Mouse (Mus musculus): Measurements from ENCODE around the gene D17H6S53E. TPM values are rescaled to one million over a fixed set of nuclear protein-coding genes. Genes with fewer than 3 reads are reported as not detected.

The D17H6S53E gene
- polyA plus RNA-seq, 1 experiment from 2014 or later: 14.7 TPM

DNA sequence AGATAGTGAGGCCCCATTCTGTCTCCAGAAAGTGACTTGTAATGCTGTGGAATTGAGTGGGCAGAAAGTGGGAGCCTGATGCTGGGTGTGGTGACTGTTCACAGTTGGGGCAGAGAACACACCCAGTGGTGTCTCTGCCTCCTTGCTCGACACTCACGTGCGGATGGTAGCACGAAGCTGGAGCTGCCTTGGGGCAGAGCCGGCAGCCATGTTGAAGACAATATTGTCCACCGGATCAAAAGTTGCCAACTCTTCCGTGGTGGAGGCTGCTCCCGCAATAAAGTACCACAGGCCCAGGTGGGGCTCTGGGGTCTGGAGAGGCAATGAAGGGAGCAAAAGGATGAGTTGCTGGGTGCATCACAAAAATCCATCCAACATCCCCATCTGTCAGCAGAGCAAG lies 4.9 kb downstream of the D17H6S53E start:
- DNase-seq (ENCODE audit: low spot score): no peak

DNA sequence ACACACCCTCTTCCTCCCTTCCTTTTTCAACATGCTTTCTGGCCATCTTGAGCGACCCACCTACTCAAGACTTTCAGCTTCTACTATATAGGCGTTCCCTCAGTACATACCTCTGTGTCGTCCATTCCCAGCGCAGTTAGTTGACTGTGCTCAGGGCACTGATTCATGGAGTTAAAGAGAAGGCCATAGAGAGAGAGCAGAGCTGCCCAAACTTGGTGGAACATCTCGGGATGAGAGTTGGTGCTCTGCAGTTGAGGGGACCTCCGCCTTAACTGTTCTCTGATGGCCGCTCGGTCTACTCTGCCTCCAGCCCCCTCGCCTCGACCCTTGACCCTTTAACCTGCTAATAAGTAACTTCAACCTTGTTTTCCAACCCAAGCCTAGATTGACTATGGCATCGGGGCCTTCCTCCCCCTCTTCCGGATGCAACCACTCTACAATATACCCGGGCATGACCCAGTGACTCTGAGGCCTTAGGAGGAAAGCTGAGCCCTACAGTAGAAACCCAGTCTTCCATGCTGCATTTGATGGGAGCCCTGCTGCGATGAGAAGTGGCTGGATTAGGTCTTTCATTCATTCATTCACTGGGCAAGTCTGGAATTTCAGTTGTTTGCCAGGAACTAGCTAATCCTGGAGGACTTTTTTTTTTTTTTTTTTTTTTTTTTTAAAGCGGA lies 5.5 kb downstream of the D17H6S53E start, which contains the start of gene Apom:
Gene Apom (minus strand): TSS at position 551 of the 674 bp plus-strand sequence.
- no peak for DNase-seq (ENCODE audit: low spot score)

- DNase-seq (ENCODE audit: low spot score): no peak
Measured at GRCm38 (mm10) chr17:35132174-35132560, 6.0 kb downstream of the D17H6S53E start.

GRCm38 (mm10) chr17:35133517-35133916 lies 7.3 kb downstream of the D17H6S53E start:
- DNase-seq (ENCODE audit: low spot score): no peak

DNA sequence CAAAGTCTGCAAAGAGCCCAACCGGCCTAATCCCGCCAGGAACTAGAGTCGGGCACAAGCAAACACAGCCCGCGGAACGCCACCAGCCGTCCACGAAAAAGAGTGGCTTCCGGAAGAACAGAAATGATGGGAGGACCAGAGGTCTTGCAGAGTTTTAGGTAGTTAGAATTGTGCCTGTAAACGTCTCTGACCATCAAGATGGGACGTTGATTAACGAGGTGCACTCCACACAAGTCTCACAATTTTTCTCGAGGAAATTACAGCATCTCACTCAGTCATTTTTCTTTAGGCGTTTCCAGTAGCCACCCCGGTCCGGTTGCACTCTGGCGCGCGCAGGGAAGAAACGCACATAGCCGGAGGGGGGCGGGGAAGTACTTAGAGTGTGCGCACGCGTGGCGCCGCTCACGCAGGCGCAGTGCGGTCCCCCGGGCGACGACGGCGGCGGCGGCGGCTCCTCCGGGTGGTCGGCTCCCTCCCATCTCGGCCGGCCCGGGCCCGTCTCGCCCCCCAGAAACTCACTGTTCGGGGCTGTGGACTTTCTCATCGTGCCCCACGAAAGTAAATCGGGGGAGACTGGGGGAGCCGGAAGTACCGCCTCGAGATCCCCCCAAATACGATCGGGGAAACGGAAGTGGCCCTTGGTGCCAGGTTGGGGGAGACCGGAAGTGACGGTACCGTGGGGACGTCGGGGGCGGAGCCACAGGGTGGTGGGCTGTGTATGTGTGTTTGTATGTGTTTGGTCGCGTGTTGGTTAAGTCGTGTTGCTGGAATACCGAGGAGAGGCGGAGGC lies 8.8 kb downstream of the D17H6S53E start, which contains the start of gene Bag6:
Gene Bag6 (plus strand): TSS at position 378 of the 790 bp plus-strand sequence.
- DNase-seq (ENCODE audit: low spot score): peak; percentile 96

GRCm38 (mm10) chr17:35135591-35136320 lies 9.6 kb downstream of the D17H6S53E start:
- peak; percentile 38 for DNase-seq (ENCODE audit: low spot score)

GRCm38 (mm10) chr17:35139269-35139668 lies 13.1 kb downstream of the D17H6S53E start:
- DNase-seq (ENCODE audit: low spot score): no peak

- no peak for DNase-seq (ENCODE audit: low spot score)
Measured at GRCm38 (mm10) chr17:35140490-35140996, 14.4 kb downstream of the D17H6S53E start.

DNA sequence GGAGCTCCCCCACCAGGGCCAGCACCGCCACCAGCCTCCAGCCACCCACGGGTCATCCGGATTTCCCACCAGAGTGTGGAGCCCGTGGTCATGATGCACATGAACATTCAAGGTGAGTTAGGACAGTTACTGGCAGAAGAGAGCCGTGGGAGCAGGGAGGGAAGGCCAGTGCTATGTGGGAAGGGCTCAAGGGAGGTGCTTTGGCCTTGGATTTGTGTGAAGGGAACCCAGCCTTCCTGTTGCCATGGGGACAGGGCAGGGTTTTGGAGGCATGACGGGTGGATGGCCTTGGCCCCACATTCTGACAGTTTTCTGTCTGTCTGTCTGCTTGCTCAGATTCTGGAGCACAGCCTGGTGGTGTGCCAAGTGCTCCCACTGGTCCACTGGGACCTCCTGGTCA lies 15.8 kb downstream of the D17H6S53E start:
- no peak for DNase-seq (ENCODE audit: low spot score)

DNA sequence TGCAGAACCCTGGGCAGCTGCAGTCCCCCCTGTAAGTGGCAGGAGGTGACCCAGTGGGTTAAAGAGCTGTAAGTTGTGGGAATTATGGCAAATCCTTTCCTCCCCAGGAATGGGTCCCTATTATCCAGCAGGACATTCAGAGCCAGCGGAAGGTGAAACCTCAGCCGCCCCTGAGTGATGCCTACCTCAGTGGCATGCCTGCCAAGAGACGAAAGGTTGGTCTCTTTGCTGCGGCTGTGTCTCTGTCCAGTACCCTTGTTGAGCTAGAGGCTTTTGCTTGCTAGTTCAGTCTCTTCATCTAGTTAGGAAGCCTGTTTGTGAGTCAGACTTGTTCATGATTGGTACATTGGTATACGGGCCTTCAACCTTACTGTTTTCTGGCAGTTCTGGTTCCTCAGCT lies 20.0 kb downstream of the D17H6S53E start:
- no peak for DNase-seq (ENCODE audit: low spot score)

GRCm38 (mm10) chr17:35147348-35147747 lies 21.2 kb downstream of the D17H6S53E start:
- no peak for DNase-seq (ENCODE audit: low spot score)

GRCm38 (mm10) chr17:35147922-35148639 lies 21.9 kb downstream of the D17H6S53E start:
- no peak for DNase-seq (ENCODE audit: low spot score)

DNA sequence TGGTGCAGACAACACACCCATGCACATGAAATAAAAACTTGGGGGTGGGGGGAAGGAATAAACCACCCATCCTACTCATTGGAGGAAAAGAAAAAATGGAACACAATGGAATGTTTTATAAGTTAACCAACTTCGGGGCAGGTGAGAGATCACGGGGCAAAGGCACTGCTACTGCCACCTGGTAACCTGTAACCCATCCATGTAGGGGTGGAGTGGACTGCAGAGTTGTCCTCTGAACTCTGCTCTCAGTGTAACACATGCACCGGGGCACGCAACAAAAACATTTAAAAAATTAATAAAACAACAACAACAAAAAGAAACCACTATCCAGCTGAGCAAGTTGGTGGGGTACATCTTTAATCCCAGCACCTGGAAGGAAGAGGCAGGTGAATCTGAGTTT lies 25.9 kb downstream of the D17H6S53E start:
- DNase-seq (ENCODE audit: low spot score): no peak

GRCm38 (mm10) chr17:35153077-35153476 lies 26.9 kb downstream of the D17H6S53E start:
- DNase-seq (ENCODE audit: low spot score): no peak

GRCm38 (mm10) chr17:35153931-35154330 lies 27.8 kb downstream of the D17H6S53E start:
- DNase-seq (ENCODE audit: low spot score): no peak

GRCm38 (mm10) chr17:35154616-35155015 lies 28.4 kb downstream of the D17H6S53E start:
- no peak for DNase-seq (ENCODE audit: low spot score)

- no peak for DNase-seq (ENCODE audit: low spot score)
Measured at GRCm38 (mm10) chr17:35155451-35155850, 29.3 kb downstream of the D17H6S53E start.

DNA sequence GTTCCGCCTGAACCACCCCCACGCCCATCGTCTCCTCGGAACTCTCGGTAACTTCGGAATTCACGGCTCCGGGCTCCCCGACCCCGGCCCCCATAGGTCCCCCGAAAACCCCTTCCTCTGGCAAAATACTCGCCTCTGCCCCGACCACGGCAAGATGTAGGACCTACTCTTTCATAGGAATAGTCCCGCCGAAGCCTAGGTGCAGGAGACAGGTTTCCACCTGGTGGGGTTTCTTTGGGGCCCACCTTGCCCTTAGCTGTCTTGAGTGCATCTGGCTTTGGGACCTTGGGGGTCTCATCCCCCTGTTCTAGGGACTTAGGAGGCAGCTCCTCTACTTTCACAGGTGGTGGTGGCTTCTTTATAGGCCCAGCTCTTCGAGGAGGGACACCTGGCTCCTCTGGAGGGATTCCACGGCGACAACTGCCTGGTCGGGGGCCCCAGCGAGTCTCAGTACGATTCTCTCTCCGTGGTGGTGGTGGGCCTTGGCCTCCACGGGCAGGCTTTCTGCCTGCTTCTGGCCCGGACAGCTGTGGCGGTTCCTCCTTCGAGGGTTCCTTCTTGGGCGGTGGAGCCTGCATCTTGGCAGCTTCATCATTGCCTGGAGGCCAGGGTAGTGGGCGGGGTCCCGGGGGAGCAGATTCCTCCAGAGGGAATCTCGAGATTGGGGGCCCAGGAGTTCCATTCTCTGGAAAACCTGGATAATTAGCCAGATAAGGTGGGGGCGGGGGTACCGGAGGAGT lies 30.5 kb downstream of the D17H6S53E start:
- DNase-seq (ENCODE audit: low spot score): no peak

GRCm38 (mm10) chr17:35157254-35157653 lies 31.1 kb downstream of the D17H6S53E start:
- DNase-seq (ENCODE audit: low spot score): no peak

- no peak for DNase-seq (ENCODE audit: low spot score)
Measured at GRCm38 (mm10) chr17:35157661-35158175, 31.5 kb downstream of the D17H6S53E start.

All from thymus, postnatal 0 days (tissue).